In the genomic region with DNA sequence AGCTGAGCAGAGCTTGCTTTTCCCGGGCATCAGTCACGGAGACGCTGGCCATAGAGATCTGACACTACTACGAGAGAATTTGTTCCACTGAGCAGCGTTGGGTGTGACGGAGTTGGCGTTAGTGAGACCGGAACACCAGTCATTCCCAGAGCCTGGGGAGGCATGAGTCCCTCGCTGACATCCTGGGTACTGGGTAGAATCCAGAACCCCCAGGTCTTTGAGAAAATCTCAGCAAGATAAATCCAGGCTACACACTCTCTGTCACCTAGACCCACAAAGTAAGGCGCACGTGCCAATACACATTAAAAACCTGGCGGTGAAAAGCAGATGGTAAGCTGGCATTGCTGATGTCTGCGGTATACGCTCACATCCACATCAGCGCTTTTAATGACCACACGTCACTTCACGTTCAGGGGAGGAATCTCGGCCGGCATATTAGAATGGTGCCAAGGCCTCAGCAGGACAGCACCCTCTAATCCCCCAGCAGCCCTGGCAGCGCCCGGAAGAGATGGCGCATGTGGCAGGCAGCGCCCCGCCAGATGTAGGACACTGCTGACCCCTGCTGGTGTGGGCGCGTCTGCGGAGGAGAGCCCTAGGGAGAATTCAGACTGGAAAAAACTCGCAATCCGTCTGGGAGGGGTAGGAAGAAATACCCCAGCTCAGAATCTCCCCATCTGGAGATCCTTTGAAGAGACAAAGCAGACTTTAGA, we compare ENCODE assay signal across 8 mouse cellular contexts. TPM values are rescaled to one million over a fixed set of nuclear protein-coding genes. Genes with fewer than 3 reads are reported as not detected.
DNase-seq lines count a peak whose midpoint lies in the region; ATAC-seq and TF ChIP-seq lines count a peak whose summit lies in the region.

No protein-coding gene starts in this region.

- peak overlapping the region; percentile 32 for H3K27ac ChIP-seq in brown adipose tissue, adult 24 weeks (replicated peaks; ENCODE audit: low read depth, low read length)
- H3K27ac ChIP-seq in lung, embryonic 15.5 days: no peak overlapping the region

- H3K4me2 ChIP-seq in lung, embryonic 15.5 days: peak overlapping the region; percentile 72

- H3K36me3 ChIP-seq in E14TG2a.4 (ENCODE audit: insufficient read depth, low read length): no peaks in the 10 kb centered on the region
- no peaks in the 10 kb centered on the region for H3K36me3 ChIP-seq in lung, embryonic 15.5 days

- ATAC-seq in lung, embryonic 15.5 days (ENCODE audit: borderline replicate concordance, extremely low read depth, low FRiP score, low TSS enrichment): peak; percentile 66

- H3K4me1 ChIP-seq in E14TG2a.4 (replicated peaks; ENCODE audit: low read depth, low read length): peaks cover 29% of the 10 kb centered on the region
- H3K4me1 ChIP-seq in brown adipose tissue, adult 24 weeks (ENCODE audit: control insufficient read depth, insufficient read depth, insufficient read length, low read length): 0 out of 2 replicates have a peak, but pooled peaks cover 3% of the 10 kb centered on the region
- peaks cover 30% of the 10 kb centered on the region for H3K4me1 ChIP-seq in lung, embryonic 15.5 days

- TF ChIP-seq CTCF in E14TG2a.4 (conservative IDR thresholded peaks at IDR 0.05; ENCODE audit: low read length): peak; percentile 55

- H3K9me3 ChIP-seq in E14TG2a.4 (ENCODE audit: low read length): peaks cover 3% of the 10 kb centered on the region; the same call in 1 of the 2 replicates
- no peaks in the 10 kb centered on the region for H3K9me3 ChIP-seq in lung, embryonic 15.5 days

- peaks cover 37% of the 10 kb centered on the region for H3K27me3 ChIP-seq in E14TG2a.4 (ENCODE audit: insufficient read depth, low read length)
- H3K27me3 ChIP-seq in lung, embryonic 15.5 days: no peaks in the 10 kb centered on the region; the same call in 1 of the 2 replicates

- 3% methylated on average over 29 of the region's 29 CpGs for WGBS in lung, embryonic 15.5 days

- H3K4me3 ChIP-seq in E14TG2a.4 (replicated peaks; ENCODE audit: low read length): peak overlapping the region; percentile 35
- H3K4me3 ChIP-seq in brown adipose tissue, adult 24 weeks (ENCODE audit: insufficient read depth, low read depth, low read length): peak overlapping the region; percentile 36
- H3K4me3 ChIP-seq in lung, embryonic 15.5 days: peak overlapping the region; percentile 31

- 0 out of 2 replicates have a peak overlapping the region, but pooled peaks have one; percentile 5 for H3K9ac ChIP-seq in lung, embryonic 15.5 days

- DNase-seq in forelimb bud, embryonic 11.5 days (ENCODE audit: low read depth, low spot score): peak; percentile 64
- DNase-seq in heart, postnatal 4 days: peak; percentile 90
- peak; percentile 51 to 69 for DNase-seq in layer of hippocampus, adult 8-10 months (ENCODE audit: low spot score in 2 of 2)
- peak; percentile 61 for DNase-seq in ovary, adult 18-20 months (ENCODE audit: low spot score)
- peak; percentile 65 for DNase-seq in thymus, postnatal 25 days

RNA-seq across cellular contexts. Expression of a gene that starts 20.7 kb away (rescaled TPM):
- polyA plus RNA-seq in brown adipose tissue, adult 24 weeks (2012; ENCODE audit: insufficient read depth, insufficient read length, missing spikeins): 33.7 and 37.2 TPM in 2 replicates
- 100 to 1,000 TPM; 262 to 267 TPM for total RNA-seq in heart, postnatal 4 days (2021)
- 100 to 1,000 TPM; 242 to 284 (median 250) TPM for total RNA-seq in layer of hippocampus, adult 8-10 months (2022)
- polyA plus RNA-seq in lung, embryonic 15.5 days (2015; fragmentation: Nextera tagmentation; extraction: Ambion mirVana): 275 and 280 TPM in 2 replicates
